Mouse (Mus musculus): ENCODE measurements around the gene Dcst2. TPM values are rescaled to one million over a fixed set of nuclear protein-coding genes. Genes with fewer than 3 reads are reported as not detected.

Dcst2 gene
- not detected for total RNA-seq (2021)
- long read RNA-seq, experiment 1, partial matches to known transcripts = 0 of 1 reads
- long read RNA-seq, experiment 1, other reads (novel, unspliced or antisense) = 1 of 1 reads
- long read RNA-seq, experiment 2 = 0 reads

GRCm38 (mm10) chr3:89361675-89362074 lies at the start of gene Dcst2:
Dcst2 (plus strand) TSS chr3:89361975.
- DNase-seq (ENCODE audit: low spot score) = no peak

- no peak for DNase-seq (ENCODE audit: low spot score)
These were observed 47.4 kb upstream of the Dcst2 start for GRCm38 (mm10) chr3:89314340-89314739.

GRCm38 (mm10) chr3:89314791-89315190 lies 47.0 kb upstream of the Dcst2 start:
- no peak for DNase-seq (ENCODE audit: low spot score)

GRCm38 (mm10) chr3:89315195-89315929 lies 46.4 kb upstream of the Dcst2 start:
- DNase-seq (ENCODE audit: low spot score) = peak; percentile 77

GRCm38 (mm10) chr3:89315930-89316831 lies 45.6 kb upstream of the Dcst2 start:
- no peak for DNase-seq (ENCODE audit: low spot score)

GRCm38 (mm10) chr3:89316833-89317232 lies 44.9 kb upstream of the Dcst2 start:
- peak; percentile 85 for DNase-seq (ENCODE audit: low spot score)

- no peak for DNase-seq (ENCODE audit: low spot score)
These were observed 44.5 kb upstream of the Dcst2 start for GRCm38 (mm10) chr3:89317246-89317645.

- DNase-seq (ENCODE audit: low spot score) = no peak
These were observed 43.5 kb upstream of the Dcst2 start for GRCm38 (mm10) chr3:89318316-89318715.

- no peak for DNase-seq (ENCODE audit: low spot score)
These were observed 42.7 kb upstream of the Dcst2 start for GRCm38 (mm10) chr3:89318971-89319590.

GRCm38 (mm10) chr3:89319591-89320350 lies 42.0 kb upstream of the Dcst2 start:
- no peak for DNase-seq (ENCODE audit: low spot score)

- no peak for DNase-seq (ENCODE audit: low spot score)
These were observed 41.1 kb upstream of the Dcst2 start for GRCm38 (mm10) chr3:89320581-89321182.

- no peak for DNase-seq (ENCODE audit: low spot score)
These were observed 40.3 kb upstream of the Dcst2 start for GRCm38 (mm10) chr3:89321183-89322130.

- DNase-seq (ENCODE audit: low spot score) = no peak
These were observed 39.7 kb upstream of the Dcst2 start for GRCm38 (mm10) chr3:89322131-89322500.

GRCm38 (mm10) chr3:89322514-89323165 lies 39.1 kb upstream of the Dcst2 start, which contains the start of gene Efna3:
Efna3 (minus strand) TSS chr3:89322965.
- DNase-seq (ENCODE audit: low spot score) = peak; percentile 56

GRCm38 (mm10) chr3:89325882-89326281 lies 35.9 kb upstream of the Dcst2 start:
- DNase-seq (ENCODE audit: low spot score) = no peak

- DNase-seq (ENCODE audit: low spot score) = no peak
These were observed 34.4 kb upstream of the Dcst2 start for GRCm38 (mm10) chr3:89327371-89327870.

GRCm38 (mm10) chr3:89328623-89329022 lies 33.2 kb upstream of the Dcst2 start:
- DNase-seq (ENCODE audit: low spot score) = no peak

GRCm38 (mm10) chr3:89330346-89330745 lies 31.4 kb upstream of the Dcst2 start:
- DNase-seq (ENCODE audit: low spot score) = no peak

GRCm38 (mm10) chr3:89330948-89331347 lies 30.8 kb upstream of the Dcst2 start:
- no peak for DNase-seq (ENCODE audit: low spot score)

Measured in gastrocnemius, adult 18-20 months (tissue).